Mouse (Mus musculus) gastrocnemius, adult 8-10 months (tissue): ENCODE data around the gene Brpf1. TPM values are rescaled to one million over a fixed set of nuclear protein-coding genes. Genes with fewer than 3 reads are reported as not detected.

Experiments used
- DNase-seq, 2 experiments: peaks; one replicate each; pipeline ENCODE4 v3.0.0; 2022; ENCODE audit warnings: low spot score in 2 of 2
- total RNA-seq, 4 experiments: library from RNA; stranded (reverse); gene quantifications; 2 replicates each; pipeline ENCODE4 v1.2.4; 2022

Brpf1 gene
- total RNA-seq = 10 to 100 TPM in 1 of 4 experiments, 1 to 10 TPM in 3; 8.0 to 11.1 (median 9.5) TPM

- DNase-seq = no peak
These were observed at the start of gene Brpf1 for GRCm38 (mm10) chr6:113306986-113307349. TSS of gene Brpf1 (plus strand) at chr6:113307137.

GRCm38 (mm10) chr6:113261174-113261858, 45.6 kb upstream of the Brpf1 start:
- DNase-seq = no peak

GRCm38 (mm10) chr6:113263531-113263930, 43.4 kb upstream of the Brpf1 start:
- no peak for DNase-seq

- no peak for DNase-seq
These were observed 42.5 kb upstream of the Brpf1 start for GRCm38 (mm10) chr6:113264429-113264828.

- no peak for DNase-seq
These were observed 39.8 kb upstream of the Brpf1 start for GRCm38 (mm10) chr6:113266996-113267655.

GRCm38 (mm10) chr6:113267988-113268387, 38.9 kb upstream of the Brpf1 start:
- no peak for DNase-seq

- DNase-seq = no peak
These were observed 34.6 kb upstream of the Brpf1 start for GRCm38 (mm10) chr6:113272365-113272764.

- DNase-seq = no peak
These were observed 30.1 kb upstream of the Brpf1 start for GRCm38 (mm10) chr6:113276846-113277245.

GRCm38 (mm10) chr6:113281676-113282075, 25.3 kb upstream of the Brpf1 start:
- DNase-seq = no peak

- DNase-seq = no peak
These were observed 24.7 kb upstream of the Brpf1 start, which contains the start of gene Cpne9 for GRCm38 (mm10) chr6:113282101-113282802. TSS of gene Cpne9 (plus strand) at chr6:113282307.

- DNase-seq = no peak
These were observed 24.0 kb upstream of the Brpf1 start for GRCm38 (mm10) chr6:113282969-113283368.

GRCm38 (mm10) chr6:113283500-113283899, 23.4 kb upstream of the Brpf1 start:
- no peak for DNase-seq

GRCm38 (mm10) chr6:113284931-113285330, 22.0 kb upstream of the Brpf1 start:
- no peak for DNase-seq

GRCm38 (mm10) chr6:113286316-113286715, 20.6 kb upstream of the Brpf1 start:
- no peak for DNase-seq

GRCm38 (mm10) chr6:113287236-113287635, 19.7 kb upstream of the Brpf1 start:
- DNase-seq = no peak

GRCm38 (mm10) chr6:113289346-113289745, 17.6 kb upstream of the Brpf1 start:
- no peak for DNase-seq

- no peak for DNase-seq
These were observed 16.6 kb upstream of the Brpf1 start for GRCm38 (mm10) chr6:113290346-113290745.

GRCm38 (mm10) chr6:113292938-113293337, 14.0 kb upstream of the Brpf1 start:
- DNase-seq = no peak

- no peak for DNase-seq
These were observed 10.9 kb upstream of the Brpf1 start for GRCm38 (mm10) chr6:113296046-113296445.

- no peak for DNase-seq
These were observed 10.3 kb upstream of the Brpf1 start for GRCm38 (mm10) chr6:113296639-113297038.

- DNase-seq = no peak
These were observed 5.6 kb upstream of the Brpf1 start for GRCm38 (mm10) chr6:113301350-113301749.

GRCm38 (mm10) chr6:113302258-113302657, 4.7 kb upstream of the Brpf1 start:
- DNase-seq = no peak
